In genomic region chr4:153429971-153430370, GRCm38 (mm10) we compare ENCODE assay signal across 20 mouse cellular contexts. TPM values are rescaled to one million over a fixed set of nuclear protein-coding genes. Genes with fewer than 3 reads are reported as not detected.
DNase-seq lines count a peak whose midpoint lies in the region; ATAC-seq lines count a peak whose summit lies in the region.
"Had no signal": no experiment of that assay in that cellular context is flagged by ENCODE, and none has a peak within 500 bp of the region (broad histone marks: within the 10 kb centered on the region; RNA-seq: fewer than 3 reads in every experiment).

No protein-coding gene starts in this region.

- no peaks in the 10 kb centered on the region for H3K9me3 ChIP-seq in neural tube, embryonic 15.5 days (replicated peaks)
- H3K9me3 ChIP-seq in limb, embryonic 11.5 days (ENCODE audit: control insufficient read depth, low read length): no peaks in the 10 kb centered on the region; the same call in 1 of the 2 replicates
- peaks cover 11% of the 10 kb centered on the region for H3K9me3 ChIP-seq in midbrain, embryonic 10.5 days (replicated peaks)
- H3K9me3 ChIP-seq: embryonic facial prominence, embryonic 15.5 days; forebrain, embryonic 15.5 days; midbrain, embryonic 15.5 days had no signal

- no peaks in the 10 kb centered on the region for H3K27me3 ChIP-seq in neural tube, embryonic 15.5 days (replicated peaks)
- no peaks in the 10 kb centered on the region for H3K27me3 ChIP-seq in limb, embryonic 11.5 days (ENCODE audit: control insufficient read depth, insufficient read depth, low read length)
- H3K27me3 ChIP-seq in midbrain, embryonic 10.5 days (ENCODE audit: low read depth, poor library complexity, severe bottlenecking): no peaks in the 10 kb centered on the region
- H3K27me3 ChIP-seq: embryonic facial prominence, embryonic 15.5 days; forebrain, embryonic 15.5 days; hindbrain, embryonic 12.5 days; midbrain, embryonic 15.5 days had no signal

- peak; percentile 43 for DNase-seq in neural tube, embryonic 10.5 days (ENCODE audit: extremely low spot score, low spot score)
- peak; percentile 36 for DNase-seq in embryo, embryonic 11.5 days (ENCODE audit: low read depth, low spot score)
- peak; percentile 67 for DNase-seq in limb, embryonic 11.5 days (ENCODE audit: low spot score)
- DNase-seq in midbrain, embryonic 10.5 days (ENCODE audit: low spot score): no peak
- DNase-seq: adrenal gland, postnatal 14 days; cerebellum, adult 9-10 months; gastrocnemius, postnatal 25 days; heart, adult 18-20 months; heart, postnatal 10 days; kidney, adult 9 months; kidney, postnatal 14 days had no signal

- ATAC-seq in neural tube, embryonic 15.5 days (ENCODE audit: low FRiP score): no peak
- ATAC-seq in limb, embryonic 11.5 days (ENCODE audit: insufficient number of reproducible peaks, low FRiP score, low TSS enrichment, low read depth): no peak
- ATAC-seq in frontal cortex, adult (ENCODE audit: low TSS enrichment): no peak
- ATAC-seq in inflammation-experienced regulatory T-cells, adult 6 months: no peak
- ATAC-seq: forebrain, embryonic 15.5 days; lung, postnatal 0 days; midbrain, embryonic 15.5 days had no signal

- WGBS in neural tube, embryonic 15.5 days: 96% methylated on average over 2 of the region's 2 CpGs
- 86% methylated on average over 2 of the region's 2 CpGs for WGBS in limb, embryonic 11.5 days
- 84% methylated on average over 2 of the region's 2 CpGs for WGBS in midbrain, embryonic 10.5 days

- H3K9ac ChIP-seq in neural tube, embryonic 15.5 days (replicated peaks): no peak overlapping the region
- H3K9ac ChIP-seq in limb, embryonic 11.5 days (ENCODE audit: low read length): no peak overlapping the region
- H3K9ac ChIP-seq: embryonic facial prominence, embryonic 15.5 days; forebrain, embryonic 15.5 days; heart, embryonic 12.5 days; hindbrain, embryonic 12.5 days; midbrain, embryonic 15.5 days had no signal

- no peak overlapping the region for H3K27ac ChIP-seq in neural tube, embryonic 15.5 days (replicated peaks)
- H3K27ac ChIP-seq in limb, embryonic 11.5 days (replicated peaks; ENCODE audit: low read depth, low read length): no peak overlapping the region
- H3K27ac ChIP-seq in midbrain, embryonic 10.5 days (replicated peaks): no peak overlapping the region
- H3K27ac ChIP-seq: embryonic facial prominence, embryonic 15.5 days; forebrain, embryonic 15.5 days; hindbrain, embryonic 12.5 days; midbrain, embryonic 15.5 days had no signal

- peaks cover 25% of the 10 kb centered on the region for H3K36me3 ChIP-seq in neural tube, embryonic 15.5 days
- no peaks in the 10 kb centered on the region for H3K36me3 ChIP-seq in limb, embryonic 11.5 days (ENCODE audit: control insufficient read depth, insufficient read depth, low read length)
- peaks cover 33% of the 10 kb centered on the region for H3K36me3 ChIP-seq in midbrain, embryonic 10.5 days
- H3K36me3 ChIP-seq: embryonic facial prominence, embryonic 15.5 days; forebrain, embryonic 15.5 days; heart, embryonic 12.5 days had no signal

- no peak overlapping the region for H3K4me3 ChIP-seq in neural tube, embryonic 15.5 days (replicated peaks)
- no peak overlapping the region for H3K4me3 ChIP-seq in limb, embryonic 11.5 days (ENCODE audit: low read depth, low read length)
- no peak overlapping the region for H3K4me3 ChIP-seq in midbrain, embryonic 10.5 days
- H3K4me3 ChIP-seq: embryonic facial prominence, embryonic 15.5 days; forebrain, embryonic 15.5 days; heart, embryonic 12.5 days; hindbrain, embryonic 12.5 days; midbrain, embryonic 15.5 days had no signal

- no peak overlapping the region for H3K4me2 ChIP-seq in neural tube, embryonic 15.5 days
- H3K4me2 ChIP-seq in limb, embryonic 11.5 days (ENCODE audit: low read depth, severe bottlenecking): no peak overlapping the region
- H3K4me2 ChIP-seq: embryonic facial prominence, embryonic 15.5 days; forebrain, embryonic 15.5 days; heart, embryonic 12.5 days; hindbrain, embryonic 12.5 days; midbrain, embryonic 15.5 days had no signal

- peaks cover 47% of the 10 kb centered on the region for H3K4me1 ChIP-seq in neural tube, embryonic 15.5 days
- no peaks in the 10 kb centered on the region for H3K4me1 ChIP-seq in limb, embryonic 11.5 days (ENCODE audit: control insufficient read depth, insufficient read depth, low read length)
- peaks cover 34% of the 10 kb centered on the region for H3K4me1 ChIP-seq in midbrain, embryonic 10.5 days
- H3K4me1 ChIP-seq: embryonic facial prominence, embryonic 15.5 days; forebrain, embryonic 15.5 days; heart, embryonic 12.5 days had no signal

RNA-seq across cellular contexts. Expression of gene Ajap1, which starts 52.6 kb away (rescaled TPM):
- 23.9 and 26.5 TPM in 2 replicates for polyA plus RNA-seq in neural tube, embryonic 15.5 days (2015; fragmentation: Nextera tagmentation; extraction: Ambion mirVana)
- 0.65 and 1.0 TPM in 2 replicates for polyA plus RNA-seq in limb, embryonic 11.5 days (2014; fragmentation: Nextera tagmentation; extraction: Ambion mirVana)
- polyA plus RNA-seq in inflammation-experienced regulatory T-cells, adult 6 months (2017; shearing (Covaris generic)): not detected
- polyA plus RNA-seq in midbrain, embryonic 10.5 days (2016; fragmentation: Nextera tagmentation; extraction: Ambion mirVana): 2.2 and 2.4 TPM in 2 replicates
